Mouse (Mus musculus) adrenal gland, postnatal 10 days (tissue): ENCODE results near the gene Gkn1. TPM values are rescaled to one million over a fixed set of nuclear protein-coding genes. Genes with fewer than 3 reads are reported as not detected.

ENCODE experiments used
- DNase-seq: peaks from one replicate; pipeline ENCODE4 v3.0.0; 2021; ENCODE audit warnings: mixed read lengths
- long read RNA-seq, 2 experiments: library from polyadenylated mRNA; stranded (forward); transcript quantifications; one replicate each; pipeline ENCODE4 v2.0.0; 2021
- total RNA-seq, 2 experiments: library from RNA; stranded (reverse); gene quantifications; 2 replicates each; pipeline ENCODE4 v1.2.3; 2021

Gkn1 gene
- total RNA-seq, result not detected
- long read RNA-seq, experiment 1, result 0 reads
- long read RNA-seq, experiment 2, result 0 reads

GRCm38 (mm10) chr6:87350829-87351228 is at the start of gene Gkn1:
TSS of gene Gkn1 (minus strand) at chr6:87350942.
- DNase-seq, result no peak

DNA sequence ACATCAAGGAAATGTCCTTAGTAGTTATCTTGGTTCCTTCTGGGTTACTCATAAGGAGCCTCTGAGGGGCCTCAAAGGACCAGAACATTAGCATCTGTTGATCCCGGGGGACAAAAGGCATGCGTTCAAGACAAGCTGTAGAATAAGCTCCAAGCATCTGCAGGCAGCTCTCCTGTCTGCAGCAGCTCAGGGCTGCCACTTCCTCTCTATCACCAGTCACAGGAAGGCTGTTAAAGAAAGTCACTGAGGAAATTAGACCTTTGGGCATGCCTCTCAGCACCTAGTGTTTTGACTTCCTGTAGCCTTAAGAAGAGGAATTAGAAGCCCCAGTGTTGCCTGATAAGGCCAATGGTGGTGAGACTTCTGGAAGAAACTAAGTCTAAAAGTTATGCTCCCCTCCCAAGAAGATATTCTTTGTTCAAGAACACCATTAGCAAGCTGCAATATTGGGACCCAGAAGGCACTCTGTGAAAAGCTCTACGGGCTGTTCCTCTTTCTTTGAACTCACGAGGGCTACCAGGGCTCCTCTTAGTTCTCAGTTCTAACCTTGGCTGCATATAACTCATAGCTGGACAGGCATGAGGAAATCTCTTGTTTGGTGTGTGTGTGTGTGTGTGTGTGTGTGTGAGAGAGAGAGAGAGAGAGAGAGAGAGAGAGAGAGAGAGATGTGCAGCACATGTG is 49.3 kb upstream of the Gkn1 start:
- no peak for DNase-seq

- peak; percentile 87 for DNase-seq
These were observed 48.4 kb upstream of the Gkn1 start for GRCm38 (mm10) chr6:87399137-87399536.

GRCm38 (mm10) chr6:87394783-87395182 is 44.0 kb upstream of the Gkn1 start:
- no peak for DNase-seq

- no peak for DNase-seq
These were observed 42.9 kb upstream of the Gkn1 start for GRCm38 (mm10) chr6:87393466-87394205.

DNA sequence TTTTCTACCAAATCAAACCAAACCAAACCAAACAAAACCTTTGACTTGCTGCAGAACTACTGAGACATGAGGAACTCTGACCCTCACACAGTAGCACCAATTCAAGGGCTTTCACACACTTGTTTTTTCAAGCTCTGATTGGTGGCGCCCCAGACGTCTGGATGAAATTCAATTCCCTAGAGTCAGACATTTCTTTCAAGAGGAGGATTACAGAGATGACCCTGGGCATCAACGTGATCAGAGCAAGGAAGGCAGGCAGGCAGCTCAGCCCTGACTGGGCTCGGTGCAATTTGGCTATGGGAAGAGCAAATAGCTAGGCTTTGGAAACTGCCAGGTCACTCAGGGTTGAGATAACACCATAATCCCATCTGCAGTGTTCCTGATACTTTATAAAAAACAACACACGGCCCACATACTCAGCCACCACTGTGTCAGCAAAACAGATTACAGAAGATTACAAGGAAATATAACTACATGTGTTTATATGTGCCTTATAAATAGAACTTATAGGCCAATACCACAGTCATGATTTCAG is 38.8 kb upstream of the Gkn1 start:
- DNase-seq, result no peak

- no peak for DNase-seq
These were observed 38.1 kb upstream of the Gkn1 start, which contains the start of gene Gkn3 for GRCm38 (mm10) chr6:87388877-87389276. TSS of gene Gkn3 (minus strand) at chr6:87388935.

DNA sequence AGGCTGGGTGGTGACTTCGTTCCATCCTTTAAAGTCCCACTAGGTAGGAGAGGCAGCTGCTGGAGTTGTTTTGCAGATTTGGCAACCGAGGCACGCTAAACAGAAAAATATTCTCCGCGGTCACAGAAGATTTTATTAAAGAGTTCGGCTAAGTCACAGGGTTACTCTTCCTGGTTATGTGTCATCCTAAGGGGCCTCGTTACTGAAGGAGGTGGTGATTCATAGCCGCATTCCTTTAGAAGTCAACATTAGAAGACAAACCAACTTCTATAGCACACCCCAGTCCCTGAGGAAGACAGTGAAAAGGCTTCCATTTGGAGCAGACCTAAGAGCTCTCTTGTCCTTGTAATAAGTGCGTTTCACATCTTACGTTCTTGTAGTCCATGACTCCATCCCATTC is 35.9 kb upstream of the Gkn1 start:
- DNase-seq, result no peak

DNA sequence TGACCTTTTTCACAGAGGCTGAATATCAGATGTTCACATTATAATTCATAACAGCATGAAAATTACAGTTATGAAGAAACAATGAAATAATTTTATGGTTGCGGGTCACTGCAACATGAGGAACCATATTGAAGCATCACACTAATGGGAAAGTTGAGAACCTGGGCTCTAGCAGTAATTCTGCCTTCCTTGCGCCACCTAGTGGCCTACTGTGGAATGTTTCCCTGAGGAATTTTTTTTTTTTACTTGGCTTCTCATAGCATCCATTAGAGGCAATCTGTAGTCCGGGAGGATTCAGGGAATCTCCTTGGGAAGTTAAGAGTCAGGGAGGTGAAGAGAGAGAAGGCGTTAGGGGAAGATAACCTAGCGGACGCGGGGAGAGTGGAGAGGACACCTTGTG is 35.5 kb upstream of the Gkn1 start:
- peak; percentile 77 for DNase-seq

GRCm38 (mm10) chr6:87384761-87385160 is 34.0 kb upstream of the Gkn1 start:
- peak; percentile 29 for DNase-seq

- peak; percentile 56 for DNase-seq
These were observed 33.4 kb upstream of the Gkn1 start for GRCm38 (mm10) chr6:87383926-87384691.

GRCm38 (mm10) chr6:87373057-87373456 is 22.3 kb upstream of the Gkn1 start, which contains the start of gene Gkn2:
TSS of gene Gkn2 (plus strand) at chr6:87373357.
- no peak for DNase-seq

- no peak for DNase-seq
These were observed 18.5 kb upstream of the Gkn1 start for GRCm38 (mm10) chr6:87369223-87369622.

DNA sequence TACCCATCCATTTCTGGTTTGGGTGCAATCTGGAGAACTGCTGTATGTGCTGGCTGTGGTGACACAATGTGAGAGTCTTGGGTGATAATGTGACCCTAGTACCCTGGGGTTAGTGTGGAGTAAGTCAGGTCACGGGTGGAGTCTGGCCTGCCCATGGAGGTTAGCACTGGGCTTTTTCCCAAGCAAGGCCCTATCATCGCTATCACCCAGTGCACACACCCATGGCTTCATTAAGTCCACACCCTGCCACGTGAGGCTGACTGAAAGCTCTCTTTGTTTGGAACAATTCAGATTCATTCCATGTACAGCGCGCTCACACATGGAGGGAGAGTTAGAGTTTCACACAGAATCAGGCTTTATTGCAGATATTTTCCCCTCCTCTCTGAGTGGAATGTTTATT is 3.7 kb upstream of the Gkn1 start:
- no peak for DNase-seq

- no peak for DNase-seq
These were observed 14.8 kb downstream of the Gkn1 start for GRCm38 (mm10) chr6:87335935-87336295.

- peak; percentile 71 for DNase-seq
These were observed 15.4 kb downstream of the Gkn1 start, which contains the start of gene Antxr1 for GRCm38 (mm10) chr6:87335091-87335934. TSS of gene Antxr1 (minus strand) at chr6:87335821.

- peak; percentile 31 for DNase-seq
These were observed 16.2 kb downstream of the Gkn1 start for GRCm38 (mm10) chr6:87334361-87335090.

DNA sequence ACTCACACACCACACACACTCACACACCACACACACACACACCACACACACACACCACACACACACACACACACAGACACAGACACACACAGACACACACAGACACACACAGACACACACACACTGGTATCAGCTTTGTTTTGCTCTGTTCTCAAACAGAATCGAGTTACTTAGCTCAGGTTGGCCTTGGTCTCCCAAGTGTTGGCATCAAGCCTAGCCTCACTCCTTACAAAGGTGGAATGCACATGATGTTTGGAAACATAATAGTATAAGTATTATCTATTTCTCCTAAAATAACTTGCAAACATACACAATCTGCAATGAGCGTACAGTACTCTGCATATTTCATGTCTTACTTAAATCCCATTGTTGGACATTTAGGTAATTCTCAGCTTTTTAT is 18.4 kb downstream of the Gkn1 start:
- DNase-seq, result peak; percentile 21

GRCm38 (mm10) chr6:87328265-87329173 is 22.2 kb downstream of the Gkn1 start:
- no peak for DNase-seq

- no peak for DNase-seq
These were observed 23.8 kb downstream of the Gkn1 start for GRCm38 (mm10) chr6:87326932-87327331.
